10 mouse cellular contexts compared by ENCODE assay signal in the genomic region with DNA sequence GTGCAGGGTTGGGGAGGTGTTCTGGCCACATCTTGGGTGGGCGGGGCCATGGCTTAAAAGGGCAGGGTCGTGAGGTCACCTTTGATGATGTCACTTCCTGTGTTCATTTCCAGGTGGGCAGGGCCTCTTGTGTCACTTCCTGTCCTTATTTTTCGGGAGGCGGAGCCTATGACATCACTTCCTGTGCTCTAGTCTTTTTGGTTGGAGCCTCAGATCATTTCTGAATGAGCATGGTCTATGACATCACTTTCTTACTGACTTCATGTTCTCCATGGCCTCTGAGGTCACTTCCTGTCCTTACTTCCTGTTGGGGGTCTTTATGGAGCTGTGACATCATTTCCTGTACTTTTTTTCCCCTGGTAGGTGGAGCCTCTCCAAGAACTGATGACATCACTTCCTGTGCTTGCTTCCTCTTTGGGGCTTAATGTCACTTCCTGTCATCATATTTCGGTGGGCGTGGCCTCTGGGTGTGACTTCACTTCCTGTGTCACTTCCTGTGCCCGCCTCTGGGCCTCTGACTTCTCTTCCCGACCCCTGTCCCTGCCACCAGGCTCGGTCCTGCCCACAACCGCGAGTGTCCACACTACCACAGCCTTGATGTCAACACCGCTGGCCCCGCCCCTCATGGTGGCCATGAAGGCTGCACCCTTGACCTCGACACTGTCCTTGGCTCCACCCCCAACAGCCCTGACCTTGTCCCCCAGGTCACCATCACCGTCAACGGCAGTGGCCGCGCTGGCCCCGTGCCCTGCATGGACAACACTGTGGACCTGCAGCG. TPM values are rescaled to one million over a fixed set of nuclear protein-coding genes. Genes with fewer than 3 reads are reported as not detected.
DNase-seq lines count a peak whose midpoint lies in the region; ATAC-seq and TF ChIP-seq lines count a peak whose summit lies in the region.
"Had no signal": no experiment of that assay in that cellular context is flagged by ENCODE, and none has a peak within 500 bp of the region (broad histone marks: within the 10 kb centered on the region; RNA-seq: fewer than 3 reads in every experiment).

No protein-coding gene starts in this region.

- no peak for TF ChIP-seq CTCF in hindbrain, postnatal 0 days (IDR thresholded peaks at IDR 0.05; ENCODE audit: low read depth)

- 96% methylated on average over 20 of the region's 20 CpGs for WGBS in hindbrain, embryonic 11.5 days
- 96% methylated on average over 20 of the region's 20 CpGs for WGBS in hindbrain, postnatal 0 days

- no peak overlapping the region for H3K27ac ChIP-seq in hindbrain, embryonic 11.5 days (ENCODE audit: low read depth, low read length)
- no peak overlapping the region for H3K27ac ChIP-seq in hindbrain, postnatal 0 days

- no peak overlapping the region for H3K9ac ChIP-seq in hindbrain, embryonic 11.5 days (ENCODE audit: low read depth, low read length)
- no peak overlapping the region for H3K9ac ChIP-seq in hindbrain, postnatal 0 days (replicated peaks; ENCODE audit: low read length)

- H3K4me3 ChIP-seq in hindbrain, embryonic 11.5 days (ENCODE audit: low read depth, low read length) = no peak overlapping the region
- H3K4me3 ChIP-seq in hindbrain, postnatal 0 days (ENCODE audit: low read length) = no peak overlapping the region

- peaks cover 17% of the 10 kb centered on the region for H3K9me3 ChIP-seq in hindbrain, embryonic 11.5 days (ENCODE audit: control insufficient read depth, low read length)
- peaks cover 13% of the 10 kb centered on the region; the same call in 1 of the 2 replicates for H3K9me3 ChIP-seq in hindbrain, postnatal 0 days (ENCODE audit: low read length)

- ATAC-seq in hindbrain, embryonic 11.5 days (ENCODE audit: low FRiP score) = no peak
- no peak for ATAC-seq in hindbrain, postnatal 0 days

- no peak overlapping the region for H3K4me2 ChIP-seq in hindbrain, embryonic 11.5 days (replicated peaks; ENCODE audit: low read depth, low read length)
- H3K4me2 ChIP-seq in hindbrain, postnatal 0 days (ENCODE audit: low read depth, low read length) = no peak overlapping the region

- no peaks in the 10 kb centered on the region for H3K4me1 ChIP-seq in hindbrain, embryonic 11.5 days (replicated peaks; ENCODE audit: control insufficient read depth, insufficient read depth, low read length)
- no peaks in the 10 kb centered on the region for H3K4me1 ChIP-seq in hindbrain, postnatal 0 days (ENCODE audit: insufficient read depth, low read length)

- peak; percentile 47 for DNase-seq in hindbrain, embryonic 11.5 days (ENCODE audit: low spot score)
- DNase-seq in hindbrain, postnatal 0 days (ENCODE audit: low spot score) = no peak
- peak; percentile 43 for DNase-seq in thymus, postnatal 0 days (ENCODE audit: low spot score)
- DNase-seq in thymus, postnatal 25 days = no peak
- peak; percentile 7 to 42 for DNase-seq in cerebellum, postnatal 14 days
- DNase-seq in retina, postnatal 1 day = peak; percentile 52
- DNase-seq in layer of hippocampus, postnatal 25 days (ENCODE audit: extremely low spot score in 1 of 2, low spot score in 1 of 2) = no peak
- DNase-seq in layer of hippocampus, adult 11-12 months (ENCODE audit: low spot score) = no peak

- H3K27me3 ChIP-seq in hindbrain, embryonic 11.5 days (ENCODE audit: control insufficient read depth, insufficient read depth, low read length) = no peaks in the 10 kb centered on the region
- no peaks in the 10 kb centered on the region for H3K27me3 ChIP-seq in hindbrain, postnatal 0 days (ENCODE audit: insufficient read depth, low read length)

- 0 out of 2 replicates have a peak, but pooled peaks cover 2% of the 10 kb centered on the region for H3K36me3 ChIP-seq in hindbrain, embryonic 11.5 days (ENCODE audit: control insufficient read depth, insufficient read depth, low read length)
- no peaks in the 10 kb centered on the region for H3K36me3 ChIP-seq in hindbrain, postnatal 0 days (ENCODE audit: insufficient read depth, low read length)

RNA-seq across cellular contexts. Expression of a gene that starts 3.6 kb away (rescaled TPM):
- 3.0 TPM in 2 replicates for polyA plus RNA-seq in hindbrain, embryonic 11.5 days (2014; fragmentation: Nextera tagmentation; extraction: Ambion mirVana)
- 3.8 and 11.0 TPM in 2 replicates for total RNA-seq in hindbrain, postnatal 0 days (2014; rRNA removed)
- polyA plus RNA-seq in hindbrain, postnatal 0 days (2015; fragmentation: Nextera tagmentation; extraction: Ambion mirVana) = 2.3 and 2.4 TPM in 2 replicates
- polyA plus RNA-seq in thymus, postnatal 0 days (2015; fragmentation: Nextera tagmentation; extraction: Ambion mirVana) = 6.5 and 8.5 TPM in 2 replicates
- 1 to 10 TPM; 3.4 to 3.5 TPM for total RNA-seq in layer of hippocampus, postnatal 25 days (2021)

RNA-seq across cellular contexts. Expression of a gene that starts 27.0 kb away (rescaled TPM):
- polyA plus RNA-seq in hindbrain, embryonic 11.5 days (2014; fragmentation: Nextera tagmentation; extraction: Ambion mirVana) = not detected in 2 replicates
- total RNA-seq in hindbrain, postnatal 0 days (2014; rRNA removed) = not detected in 2 replicates
- polyA plus RNA-seq in hindbrain, postnatal 0 days (2015; fragmentation: Nextera tagmentation; extraction: Ambion mirVana) = 0.05 and 0.30 TPM in 2 replicates
- polyA plus RNA-seq in thymus, postnatal 0 days (2015; fragmentation: Nextera tagmentation; extraction: Ambion mirVana) = not detected in 2 replicates
- total RNA-seq in layer of hippocampus, postnatal 25 days (2021) = not detected
- total RNA-seq: heart, adult 18-20 months; neutrophil, adult 5-6 weeks had no signal

RNA-seq across cellular contexts. Expression of a gene that starts 51.4 kb away (rescaled TPM):
- not detected in 2 replicates for polyA plus RNA-seq in hindbrain, embryonic 11.5 days (2014; fragmentation: Nextera tagmentation; extraction: Ambion mirVana)
- not detected in 2 replicates for total RNA-seq in hindbrain, postnatal 0 days (2014; rRNA removed)
- not detected in 2 replicates for polyA plus RNA-seq in hindbrain, postnatal 0 days (2015; fragmentation: Nextera tagmentation; extraction: Ambion mirVana)
- not detected in 2 replicates for polyA plus RNA-seq in thymus, postnatal 0 days (2015; fragmentation: Nextera tagmentation; extraction: Ambion mirVana)
- total RNA-seq in layer of hippocampus, postnatal 25 days (2021) = not detected
- total RNA-seq: heart, adult 18-20 months; neutrophil, adult 5-6 weeks had no signal

Comparison
In these comparisons a context has a peak if more than half of its experiments do, and no peak if none do; other contexts are left out.
1. DNase-seq: peak in hindbrain, embryonic 11.5 days (single experiment), thymus, postnatal 0 days (single experiment), cerebellum, postnatal 14 days (2 of 2) and retina, postnatal 1 day (single experiment); none in hindbrain, postnatal 0 days (single experiment), thymus, postnatal 25 days (single experiment), layer of hippocampus, postnatal 25 days (0 of 2) and layer of hippocampus, adult 11-12 months (single experiment).